Mouse (Mus musculus): ENCODE data around the gene Boc. TPM values are rescaled to one million over a fixed set of nuclear protein-coding genes. Genes with fewer than 3 reads are reported as not detected.
"Not testable (repeated sequence)": the region's sequence is repeated elsewhere in the genome, so short reads cannot be mapped to it uniquely, and the experiment has no call there.

The Boc gene
- polyA plus RNA-seq, 1 experiment from 2014 or later = 8.3 TPM

DNA sequence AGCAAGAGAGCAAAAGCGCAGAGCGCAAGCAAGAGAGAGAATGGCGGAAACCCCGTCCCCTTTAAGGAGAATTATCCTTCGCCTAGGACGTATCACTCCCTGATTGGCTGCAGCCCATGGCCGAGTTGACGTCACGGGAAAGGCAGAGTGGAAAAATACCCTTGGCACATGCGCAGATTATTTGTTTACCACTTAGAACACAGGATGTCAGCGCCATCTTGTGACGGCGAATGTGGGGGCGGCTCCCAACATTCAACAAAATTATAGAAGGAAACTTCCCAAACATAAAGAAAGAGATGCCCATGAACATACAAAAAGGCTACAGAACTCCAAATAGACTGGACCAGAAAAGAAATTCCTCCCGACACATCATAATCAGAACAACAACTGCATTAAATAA lies 116.8 kb downstream of the Boc start:
- not testable (repeated sequence) for H3K4me2 ChIP-seq (ENCODE audit: low read depth, low read length); H3K9me3 ChIP-seq (replicated peaks; ENCODE audit: control insufficient read depth, low read length); H3K27ac ChIP-seq (ENCODE audit: low read length); H3K27me3 ChIP-seq (ENCODE audit: control insufficient read depth, insufficient read depth, low read length); H3K9ac ChIP-seq (ENCODE audit: low read length); H3K4me3 ChIP-seq (ENCODE audit: low read length); H3K4me1 ChIP-seq (ENCODE audit: control insufficient read depth, insufficient read depth, low read length); H3K36me3 ChIP-seq (ENCODE audit: control insufficient read depth, insufficient read depth); ATAC-seq (replicated peaks; ENCODE audit: extremely low read depth, insufficient read depth, low FRiP score)
- 93% methylated on average over 15 of the region's 15 CpGs for WGBS

DNA sequence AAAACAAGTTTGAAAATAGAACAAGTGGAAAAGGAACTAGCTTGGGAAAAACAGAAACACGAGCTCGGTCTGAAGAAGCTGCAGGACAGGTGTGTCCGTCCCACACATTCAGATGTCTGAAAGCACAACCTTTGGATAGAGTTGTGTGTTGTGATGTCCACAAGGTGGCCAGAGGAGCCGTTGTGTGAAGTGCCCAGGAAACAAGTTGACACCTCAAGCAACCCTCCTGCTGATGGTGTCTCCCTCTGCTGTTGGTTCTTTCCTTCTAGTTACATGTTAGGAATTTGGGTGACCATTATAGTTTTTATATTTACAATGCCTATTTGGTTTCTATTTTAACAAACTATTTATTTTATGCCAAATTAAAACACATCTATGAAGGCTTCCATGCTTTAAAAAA lies 123.2 kb downstream of the Boc start:
- Histone ChIP-seq H3K9ac (ENCODE audit: low read length) (no peak overlapping the region), H3K36me3 (ENCODE audit: control insufficient read depth, insufficient read depth) (no peaks in the 10 kb centered on the region), H3K27ac (ENCODE audit: low read length) (no peak overlapping the region), H3K27me3 (ENCODE audit: control insufficient read depth, insufficient read depth, low read length) (no peaks in the 10 kb centered on the region), H3K4me2 (ENCODE audit: low read depth, low read length) (no peak overlapping the region), H3K4me1 (ENCODE audit: control insufficient read depth, insufficient read depth, low read length) (no peaks in the 10 kb centered on the region), H3K9me3 (replicated peaks; ENCODE audit: control insufficient read depth, low read length) (no peaks in the 10 kb centered on the region), H3K4me3 (ENCODE audit: low read length) (no peak overlapping the region)
- ATAC-seq (replicated peaks; ENCODE audit: extremely low read depth, insufficient read depth, low FRiP score) = no peak
- WGBS = 65% methylated on average over 4 of the region's 4 CpGs

Small RNAs within 50 kb of the gene (microRNA-seq; reads per million reads assigned to microRNA genes)
- gene Mir3081 = 1.6 reads per million

Other genes starting within 250 kb of the Boc start
- 0.64 and 0.80 TPM in 2 replicates for gene Sidt1, start 225.7 kb downstream of the Boc start, polyA plus RNA-seq (2015; fragmentation: Nextera tagmentation; extraction: Ambion mirVana)
- 19.1 and 21.8 TPM in 2 replicates for gene Spice1, start 211.8 kb downstream of the Boc start, polyA plus RNA-seq (2015; fragmentation: Nextera tagmentation; extraction: Ambion mirVana)
- 0.20 and 0.22 TPM in 2 replicates for gene Cfap44, start 164.1 kb downstream of the Boc start, polyA plus RNA-seq (2015; fragmentation: Nextera tagmentation; extraction: Ambion mirVana)
- 3.6 and 4.3 TPM in 2 replicates for gene Nepro, start 165.4 kb upstream of the Boc start, polyA plus RNA-seq (2015; fragmentation: Nextera tagmentation; extraction: Ambion mirVana)
- 20.9 and 21.7 TPM in 2 replicates for gene Gtpbp8, start 187.5 kb upstream of the Boc start, polyA plus RNA-seq (2015; fragmentation: Nextera tagmentation; extraction: Ambion mirVana)
- gene Cd200r1, start 206.8 kb upstream of the Boc start, polyA plus RNA-seq (2015; fragmentation: Nextera tagmentation; extraction: Ambion mirVana) = 1.2 and 1.4 TPM in 2 replicates

All from heart, embryonic 16.5 days (tissue).